In the genomic region with DNA sequence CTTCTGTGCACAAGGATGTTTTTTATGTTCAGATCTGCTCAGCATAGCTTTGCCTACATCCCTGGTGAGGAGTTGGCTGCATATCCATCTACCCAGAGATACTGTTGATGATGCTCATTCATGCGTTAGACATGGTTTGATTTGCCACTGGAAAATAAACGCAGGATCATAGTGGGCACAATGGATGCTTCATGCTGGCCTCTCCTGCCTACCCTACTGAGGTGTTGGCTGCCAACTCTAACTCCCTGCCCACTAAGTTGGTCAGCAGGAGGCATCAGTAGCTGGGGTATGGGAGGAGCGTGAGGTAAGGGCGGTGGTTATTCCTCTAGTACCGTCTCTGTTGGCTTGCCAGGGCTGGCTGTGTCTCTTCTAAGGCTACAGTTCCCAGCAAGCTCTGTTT, we compare ENCODE assay signal across 18 mouse cellular contexts.
DNase-seq lines count a peak whose midpoint lies in the region; ATAC-seq and TF ChIP-seq lines count a peak whose summit lies in the region.
"Had no signal": no experiment of that assay in that cellular context is flagged by ENCODE, and none has a peak within 500 bp of the region (broad histone marks: within the 10 kb centered on the region; RNA-seq: fewer than 3 reads in every experiment).

No protein-coding gene starts in this region.

- no peak for DNase-seq in heart, adult 2 months
- no peak for DNase-seq in heart, postnatal 4 days
- DNase-seq in intestine, embryonic 14.5 days (ENCODE audit: low spot score): no peak
- DNase-seq in embryonic facial prominence, embryonic 10.5 days (ENCODE audit: low spot score): no peak
- no peak for DNase-seq in cerebellum, adult 2 months
- DNase-seq: adrenal gland, adult 2 months; cerebellum, adult 18-20 months; liver, embryonic 13.5 days; lung, postnatal 4 days; right cerebral cortex, adult 18-20 months; thymus, postnatal 14 days had no signal

- H3K4me3 ChIP-seq in heart, adult 2 months: no peak overlapping the region
- no peak overlapping the region for H3K4me3 ChIP-seq in intestine, embryonic 14.5 days (ENCODE audit: low read depth, low read length)
- no peak overlapping the region for H3K4me3 ChIP-seq in intestine, embryonic 15.5 days (replicated peaks)
- H3K4me3 ChIP-seq in embryonic facial prominence, embryonic 10.5 days: no peak overlapping the region
- H3K4me3 ChIP-seq in stomach, embryonic 14.5 days (ENCODE audit: low read depth, low read length): no peak overlapping the region
- no peak overlapping the region for H3K4me3 ChIP-seq in cerebellum, adult 2 months (replicated peaks; ENCODE audit: insufficient read depth, low read depth, low read length)
- H3K4me3 ChIP-seq: embryonic facial prominence, embryonic 15.5 days; forebrain, embryonic 12.5 days; liver, embryonic 13.5 days; midbrain, embryonic 12.5 days; myocyte had no signal

- no peak for TF ChIP-seq EP300 in heart, adult 2 months (IDR thresholded peaks at IDR 0.05; ENCODE audit: insufficient read depth, low read depth, low read length)

- no peak for ATAC-seq in intestine, embryonic 14.5 days (replicated peaks; ENCODE audit: low FRiP score, low TSS enrichment, low read depth)
- no peak for ATAC-seq in intestine, embryonic 15.5 days
- ATAC-seq in stomach, embryonic 14.5 days (ENCODE audit: insufficient number of reproducible peaks, insufficient read depth, low FRiP score, low read depth): no peak
- ATAC-seq: intestine, postnatal 0 days had no signal

- WGBS in heart, adult 2 months: 82% methylated on average over 5 of the region's 5 CpGs
- 90% methylated on average over 5 of the region's 5 CpGs for WGBS in intestine, embryonic 14.5 days
- 88% methylated on average over 5 of the region's 5 CpGs for WGBS in intestine, embryonic 15.5 days
- 85% methylated on average over 5 of the region's 5 CpGs for WGBS in embryonic facial prominence, embryonic 10.5 days
- WGBS in stomach, embryonic 14.5 days: 89% methylated on average over 5 of the region's 5 CpGs
- WGBS in cerebellum, adult 2 months: 29% methylated on average over 5 of the region's 5 CpGs

- no peaks in the 10 kb centered on the region for H3K79me2 ChIP-seq in heart, adult 2 months (replicated peaks; ENCODE audit: control insufficient read depth, insufficient read depth, low read length)

- H3K4me1 ChIP-seq in heart, adult 2 months (ENCODE audit: control insufficient read depth, insufficient read depth, low read length): peaks cover 22% of the 10 kb centered on the region
- H3K4me1 ChIP-seq in intestine, embryonic 14.5 days (replicated peaks; ENCODE audit: control insufficient read depth, insufficient read depth, low read length): peaks cover 26% of the 10 kb centered on the region
- H3K4me1 ChIP-seq in intestine, embryonic 15.5 days (replicated peaks): peaks cover 28% of the 10 kb centered on the region
- H3K4me1 ChIP-seq in embryonic facial prominence, embryonic 10.5 days: peaks cover 36% of the 10 kb centered on the region
- peaks cover 22% of the 10 kb centered on the region for H3K4me1 ChIP-seq in stomach, embryonic 14.5 days (ENCODE audit: control insufficient read depth, insufficient read depth, low read length)
- H3K4me1 ChIP-seq in cerebellum, adult 2 months (ENCODE audit: control insufficient read depth, insufficient read depth, low read length): peaks cover 12% of the 10 kb centered on the region

- no peak for TF ChIP-seq POLR2A in heart, adult 2 months (IDR thresholded peaks at IDR 0.05; ENCODE audit: insufficient read depth, low read depth, low read length)
- no peak for TF ChIP-seq POLR2A in cerebellum, adult 2 months (IDR thresholded peaks at IDR 0.05; ENCODE audit: borderline replicate concordance, insufficient read depth, low read length)

- H3K27ac ChIP-seq in heart, adult 2 months: peak overlapping the region; percentile 95
- peak overlapping the region; percentile 88; the same call in 1 of the 2 replicates for H3K27ac ChIP-seq in intestine, embryonic 14.5 days (ENCODE audit: low read depth)
- no peak overlapping the region for H3K27ac ChIP-seq in intestine, embryonic 15.5 days
- H3K27ac ChIP-seq in embryonic facial prominence, embryonic 10.5 days (replicated peaks): peak overlapping the region; percentile 27; the same call in 1 of the 2 replicates
- peak overlapping the region; percentile 89; the same call in 1 of the 2 replicates for H3K27ac ChIP-seq in stomach, embryonic 14.5 days (ENCODE audit: low read length)
- H3K27ac ChIP-seq in cerebellum, adult 2 months (ENCODE audit: insufficient read depth, low read length): no peak overlapping the region
- H3K27ac ChIP-seq: forebrain, embryonic 12.5 days; liver, embryonic 13.5 days; midbrain, embryonic 12.5 days had no signal

- intact Hi-C loops in heart, adult 2 months (cut with DNase I): loop anchor here (5.0 kb wide), 1 partner anchor 59 kb away; no protein-coding TSS in a partner anchor

- H3K4me2 ChIP-seq in intestine, embryonic 14.5 days (ENCODE audit: low read length): no peak overlapping the region
- H3K4me2 ChIP-seq in intestine, embryonic 15.5 days (replicated peaks): no peak overlapping the region
- H3K4me2 ChIP-seq in stomach, embryonic 14.5 days (replicated peaks; ENCODE audit: low read depth, low read length): no peak overlapping the region
- H3K4me2 ChIP-seq: embryonic facial prominence, embryonic 15.5 days; forebrain, embryonic 12.5 days; liver, embryonic 13.5 days; midbrain, embryonic 12.5 days had no signal

- H3K9ac ChIP-seq in heart, adult 2 months (ENCODE audit: low read depth, low read length): no peak overlapping the region
- H3K9ac ChIP-seq in intestine, embryonic 14.5 days (ENCODE audit: low read length): no peak overlapping the region
- H3K9ac ChIP-seq in intestine, embryonic 15.5 days: no peak overlapping the region
- H3K9ac ChIP-seq in stomach, embryonic 14.5 days (replicated peaks; ENCODE audit: low read depth, low read length): no peak overlapping the region
- H3K9ac ChIP-seq: embryonic facial prominence, embryonic 15.5 days; forebrain, embryonic 12.5 days; liver, embryonic 13.5 days; midbrain, embryonic 12.5 days had no signal

- TF ChIP-seq CTCF in heart, adult 2 months (IDR thresholded peaks at IDR 0.05): no peak
- TF ChIP-seq CTCF in cerebellum, adult 2 months (IDR thresholded peaks at IDR 0.05; ENCODE audit: borderline replicate concordance, insufficient read depth, low read depth, low read length): no peak

- H3K27me3 ChIP-seq in heart, adult 2 months (ENCODE audit: control insufficient read depth, insufficient read depth, low read length): no peaks in the 10 kb centered on the region
- H3K27me3 ChIP-seq in intestine, embryonic 14.5 days (replicated peaks; ENCODE audit: control insufficient read depth, insufficient read depth, low read length): no peaks in the 10 kb centered on the region
- no peaks in the 10 kb centered on the region for H3K27me3 ChIP-seq in intestine, embryonic 15.5 days (replicated peaks)
- 0 out of 2 replicates have a peak, but pooled peaks cover 5% of the 10 kb centered on the region for H3K27me3 ChIP-seq in embryonic facial prominence, embryonic 10.5 days (replicated peaks; ENCODE audit: low read depth, poor library complexity, severe bottlenecking)
- H3K27me3 ChIP-seq in stomach, embryonic 14.5 days (ENCODE audit: control insufficient read depth, insufficient read depth, low read length): no peaks in the 10 kb centered on the region
- no peaks in the 10 kb centered on the region for H3K27me3 ChIP-seq in cerebellum, adult 2 months (ENCODE audit: control insufficient read depth, insufficient read depth, low read length)
- H3K27me3 ChIP-seq: embryonic facial prominence, embryonic 15.5 days; forebrain, embryonic 12.5 days; liver, embryonic 13.5 days had no signal

- H3K36me3 ChIP-seq in heart, adult 2 months (ENCODE audit: control insufficient read depth, insufficient read depth, low read length): peaks cover 4% of the 10 kb centered on the region
- H3K36me3 ChIP-seq in intestine, embryonic 14.5 days (ENCODE audit: control insufficient read depth, insufficient read depth, low read length): no peaks in the 10 kb centered on the region
- H3K36me3 ChIP-seq in intestine, embryonic 15.5 days: no peaks in the 10 kb centered on the region
- H3K36me3 ChIP-seq in embryonic facial prominence, embryonic 10.5 days (replicated peaks): no peaks in the 10 kb centered on the region
- H3K36me3 ChIP-seq in stomach, embryonic 14.5 days (ENCODE audit: control insufficient read depth, insufficient read depth, low read length): no peaks in the 10 kb centered on the region
- H3K36me3 ChIP-seq: embryonic facial prominence, embryonic 15.5 days; forebrain, embryonic 12.5 days; liver, embryonic 13.5 days; midbrain, embryonic 12.5 days had no signal

- no peaks in the 10 kb centered on the region for H3K9me3 ChIP-seq in intestine, embryonic 14.5 days (ENCODE audit: control insufficient read depth, low read length)
- no peaks in the 10 kb centered on the region for H3K9me3 ChIP-seq in intestine, embryonic 15.5 days
- no peaks in the 10 kb centered on the region for H3K9me3 ChIP-seq in embryonic facial prominence, embryonic 10.5 days
- no peaks in the 10 kb centered on the region for H3K9me3 ChIP-seq in stomach, embryonic 14.5 days (ENCODE audit: control insufficient read depth, low read depth, low read length)
- H3K9me3 ChIP-seq: embryonic facial prominence, embryonic 15.5 days; forebrain, embryonic 12.5 days; liver, embryonic 13.5 days; midbrain, embryonic 12.5 days had no signal

Comparison
In these comparisons a context has a peak if more than half of its experiments do, and no peak if none do; other contexts are left out.
1. H3K27ac ChIP-seq: peak in heart, adult 2 months (single experiment), intestine, embryonic 14.5 days (single experiment), embryonic facial prominence, embryonic 10.5 days (single experiment) and stomach, embryonic 14.5 days (single experiment); none in intestine, embryonic 15.5 days (single experiment) and cerebellum, adult 2 months (single experiment).